Mouse (Mus musculus) spleen, adult 12 weeks (tissue): ENCODE data around the gene Slc16a12.
"Not testable (repeated sequence)": the region's sequence is repeated elsewhere in the genome, so short reads cannot be mapped to it uniquely, and the experiment has no call there.

Experiments used
- DNase-seq: peaks from one replicate; pipeline ENCODE4 v3.0.0; 2022; ENCODE audit warnings: low spot score

Gene Slc16a12

GRCm38 (mm10) chr19:34746688-34747504 is at the start of gene Slc16a12:
Slc16a12 (minus strand) TSS chr19:34747289.
- DNase-seq = no peak

- no peak for DNase-seq
Observed at GRCm38 (mm10) chr19:34796396-34796795, 49.3 kb upstream of the Slc16a12 start.

GRCm38 (mm10) chr19:34782491-34782890 is 35.4 kb upstream of the Slc16a12 start:
- DNase-seq = no peak

GRCm38 (mm10) chr19:34778993-34779392 is 31.9 kb upstream of the Slc16a12 start:
- no peak for DNase-seq

GRCm38 (mm10) chr19:34778098-34778497 is 31.0 kb upstream of the Slc16a12 start:
- DNase-seq = no peak

GRCm38 (mm10) chr19:34772775-34773174 is 25.7 kb upstream of the Slc16a12 start:
- DNase-seq = no peak

GRCm38 (mm10) chr19:34770764-34771163 is 23.7 kb upstream of the Slc16a12 start:
- DNase-seq = no peak

- no peak for DNase-seq
Observed at GRCm38 (mm10) chr19:34758754-34759153, 11.7 kb upstream of the Slc16a12 start.

- DNase-seq = no peak
Observed at GRCm38 (mm10) chr19:34756561-34757240, 9.6 kb upstream of the Slc16a12 start.

- DNase-seq = no peak
Observed at GRCm38 (mm10) chr19:34755680-34756079, 8.6 kb upstream of the Slc16a12 start.

- DNase-seq = no peak
Observed at GRCm38 (mm10) chr19:34753243-34753642, 6.2 kb upstream of the Slc16a12 start.

GRCm38 (mm10) chr19:34752391-34753092 is 5.5 kb upstream of the Slc16a12 start:
- DNase-seq = no peak

- DNase-seq = no peak
Observed at GRCm38 (mm10) chr19:34751150-34751549, 4.1 kb upstream of the Slc16a12 start.

GRCm38 (mm10) chr19:34748992-34749391 is 1.9 kb upstream of the Slc16a12 start:
- no peak for DNase-seq

- DNase-seq = not testable (repeated sequence)
Observed at GRCm38 (mm10) chr19:34747969-34748368, 880 bp upstream of the Slc16a12 start.

- no peak for DNase-seq
Observed at GRCm38 (mm10) chr19:34746201-34746600, 888 bp downstream of the Slc16a12 start.

- DNase-seq = no peak
Observed at GRCm38 (mm10) chr19:34745012-34745411, 2.1 kb downstream of the Slc16a12 start.

- DNase-seq = no peak
Observed at GRCm38 (mm10) chr19:34737916-34738315, 9.2 kb downstream of the Slc16a12 start.

- no peak for DNase-seq
Observed at GRCm38 (mm10) chr19:34735900-34736299, 11.2 kb downstream of the Slc16a12 start.

- no peak for DNase-seq
Observed at GRCm38 (mm10) chr19:34733020-34733419, 14.1 kb downstream of the Slc16a12 start.

- no peak for DNase-seq
Observed at GRCm38 (mm10) chr19:34731356-34731755, 15.7 kb downstream of the Slc16a12 start.

- DNase-seq = no peak
Observed at GRCm38 (mm10) chr19:34730584-34730983, 16.5 kb downstream of the Slc16a12 start.

- no peak for DNase-seq
Observed at GRCm38 (mm10) chr19:34729505-34729904, 17.6 kb downstream of the Slc16a12 start.
